Mouse (Mus musculus): ENCODE data around the gene Shank2.
A peak's percentile ranks its signal among the peaks of the same experiment; 100 is the strongest.

The Shank2 gene

GRCm38 (mm10) chr7:144417644-144418343 is 416.1 kb downstream of the Shank2 start:
- peak; percentile 59 for DNase-seq (ENCODE audit: low read depth, low spot score)

DNA sequence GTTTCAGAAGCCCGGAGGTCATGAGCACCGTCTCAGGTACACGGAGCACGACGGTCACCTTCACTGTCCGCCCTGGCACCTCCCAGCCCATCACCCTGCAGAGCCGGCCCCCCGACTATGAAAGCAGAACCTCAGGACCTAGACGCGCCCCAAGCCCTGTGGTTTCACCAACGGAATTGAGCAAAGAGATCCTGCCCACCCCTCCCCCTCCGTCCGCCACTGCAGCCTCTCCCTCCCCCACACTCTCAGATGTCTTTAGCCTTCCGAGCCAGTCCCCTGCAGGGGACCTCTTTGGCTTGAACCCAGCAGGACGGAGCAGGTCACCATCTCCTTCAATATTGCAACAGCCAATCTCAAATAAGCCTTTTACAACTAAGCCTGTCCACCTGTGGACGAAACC is 418.8 kb downstream of the Shank2 start:
- no peak for DNase-seq (ENCODE audit: low read depth, low spot score)

- no peak for DNase-seq (ENCODE audit: low read depth, low spot score)
Measured at GRCm38 (mm10) chr7:144421478-144421877, 419.8 kb downstream of the Shank2 start.

DNA sequence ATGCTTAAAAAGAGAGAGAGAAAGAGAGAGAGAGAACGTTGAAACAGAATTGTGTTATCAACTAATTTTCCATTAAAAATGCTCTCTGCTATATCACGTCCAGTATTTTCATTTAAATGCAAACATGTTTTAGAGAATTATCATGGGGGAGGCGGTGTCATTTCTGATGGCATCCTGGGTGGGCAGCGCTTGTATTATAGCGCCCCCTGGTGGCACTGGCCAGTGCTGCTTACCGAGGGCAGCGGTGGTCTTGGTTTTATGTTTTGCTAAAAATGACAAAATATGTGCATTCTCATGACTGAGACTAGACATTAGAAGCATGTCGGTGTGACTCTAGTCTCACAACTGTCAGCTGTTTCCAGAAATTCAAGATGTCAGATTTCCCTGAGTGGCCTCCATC is 424.2 kb downstream of the Shank2 start:
- DNase-seq (ENCODE audit: low read depth, low spot score), result peak; percentile 27

GRCm38 (mm10) chr7:144426594-144426993 is 424.9 kb downstream of the Shank2 start:
- no peak for DNase-seq (ENCODE audit: low read depth, low spot score)

DNA sequence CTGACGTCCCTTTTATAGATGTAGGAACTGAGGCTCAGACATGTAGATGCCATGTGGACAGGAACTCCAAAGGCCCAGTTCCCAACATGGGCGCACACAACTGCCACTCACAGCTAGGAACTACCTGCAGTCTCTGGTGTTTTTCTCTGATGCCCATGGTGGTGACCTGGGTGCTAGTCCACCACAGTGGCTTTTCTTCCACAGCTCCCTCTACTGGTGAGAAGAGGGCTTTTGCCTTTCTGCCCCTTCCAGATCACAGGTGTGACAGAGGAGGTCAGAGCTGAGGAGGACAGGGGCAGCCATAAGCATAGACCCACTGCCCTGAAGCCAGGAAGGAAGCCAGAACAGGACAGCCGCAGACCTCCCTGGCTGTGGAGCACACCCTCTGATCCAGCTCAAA is 425.7 kb downstream of the Shank2 start:
- DNase-seq (ENCODE audit: low read depth, low spot score), result no peak

- DNase-seq (ENCODE audit: low read depth, low spot score), result no peak
Measured at GRCm38 (mm10) chr7:144432920-144433319, 431.2 kb downstream of the Shank2 start.

DNA sequence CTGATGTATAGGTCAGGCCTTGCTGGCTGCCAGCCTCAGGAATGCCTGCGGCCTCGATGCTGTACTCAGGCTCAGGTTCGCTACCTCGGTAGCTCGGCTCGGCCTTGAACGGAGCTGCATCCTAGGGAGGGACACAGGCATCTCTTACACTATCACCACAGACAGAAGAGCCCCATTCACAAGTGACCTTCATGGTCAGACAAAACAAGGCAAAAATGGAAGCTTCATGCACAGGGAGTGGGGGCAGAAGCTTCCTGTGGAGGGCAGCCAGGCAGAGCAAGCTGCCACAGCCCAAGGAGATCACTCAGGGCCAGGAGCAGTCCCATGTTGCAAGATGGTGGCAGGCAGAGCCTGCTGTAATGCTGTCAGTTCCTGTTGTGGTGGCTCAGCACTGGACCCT is 437.1 kb downstream of the Shank2 start:
- DNase-seq (ENCODE audit: low read depth, low spot score), result no peak

DNA sequence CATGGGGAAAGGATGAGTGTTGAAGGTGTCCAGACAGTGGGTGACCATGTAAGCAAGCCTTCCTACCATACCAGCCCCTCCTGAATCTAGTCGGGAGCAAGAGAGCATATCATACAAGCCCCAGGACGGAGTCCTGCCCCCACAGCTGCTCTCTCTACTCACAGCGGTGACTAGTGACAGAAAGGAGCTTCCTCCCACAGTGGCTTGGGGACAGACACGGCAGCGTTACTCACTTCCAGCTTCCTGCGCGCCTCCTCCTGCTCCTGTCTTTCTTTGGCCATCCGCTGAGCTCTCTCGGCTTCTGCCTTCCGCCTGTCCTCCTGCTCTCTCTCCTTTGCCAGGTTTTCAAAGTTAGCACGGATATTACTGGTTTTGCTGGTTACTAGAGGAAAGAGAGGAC is 439.7 kb downstream of the Shank2 start:
- DNase-seq (ENCODE audit: low read depth, low spot score), result no peak

GRCm38 (mm10) chr7:144441976-144442375 is 440.2 kb downstream of the Shank2 start:
- no peak for DNase-seq (ENCODE audit: low read depth, low spot score)

DNA sequence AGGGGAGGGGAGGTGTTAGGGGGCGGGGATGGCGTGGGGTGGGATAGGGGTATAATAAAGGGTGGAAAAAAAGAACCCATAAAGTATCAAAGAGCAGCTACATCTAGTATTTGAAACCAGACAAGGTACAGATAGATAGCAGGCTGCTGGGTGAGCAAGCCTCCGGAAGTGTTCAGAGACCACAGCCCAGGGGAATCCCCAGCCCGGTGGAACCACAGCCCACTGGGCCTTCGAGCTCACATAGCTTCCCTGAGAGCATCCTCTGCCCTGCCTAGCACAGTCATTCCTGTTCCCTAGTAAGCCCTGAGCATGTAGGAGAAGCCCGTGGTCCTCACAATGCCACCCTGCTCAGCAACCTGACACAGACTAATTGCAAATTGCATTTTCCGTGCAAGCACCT is 443.1 kb downstream of the Shank2 start:
- DNase-seq (ENCODE audit: low read depth, low spot score), result peak; percentile 83

DNA sequence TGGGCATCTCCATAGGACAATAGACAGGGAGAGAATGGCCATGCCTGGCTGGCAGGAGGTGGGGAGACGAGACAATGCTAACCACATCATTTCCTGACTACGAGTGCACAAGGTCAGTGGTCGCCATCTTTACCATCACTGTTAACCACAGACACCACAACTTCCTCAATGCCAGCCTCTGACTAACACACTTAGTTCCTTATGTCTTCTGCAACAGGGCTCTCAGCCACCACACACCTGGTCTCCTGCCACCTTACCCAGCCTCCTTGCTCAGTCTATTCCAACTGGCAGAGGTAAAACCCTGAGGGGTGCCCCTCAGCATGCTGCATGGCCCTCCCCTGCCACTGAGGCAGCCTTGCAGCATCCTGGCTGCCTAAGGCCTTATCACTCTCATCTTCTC is 445.4 kb downstream of the Shank2 start:
- peak; percentile 73 for DNase-seq (ENCODE audit: low read depth, low spot score)

DNA sequence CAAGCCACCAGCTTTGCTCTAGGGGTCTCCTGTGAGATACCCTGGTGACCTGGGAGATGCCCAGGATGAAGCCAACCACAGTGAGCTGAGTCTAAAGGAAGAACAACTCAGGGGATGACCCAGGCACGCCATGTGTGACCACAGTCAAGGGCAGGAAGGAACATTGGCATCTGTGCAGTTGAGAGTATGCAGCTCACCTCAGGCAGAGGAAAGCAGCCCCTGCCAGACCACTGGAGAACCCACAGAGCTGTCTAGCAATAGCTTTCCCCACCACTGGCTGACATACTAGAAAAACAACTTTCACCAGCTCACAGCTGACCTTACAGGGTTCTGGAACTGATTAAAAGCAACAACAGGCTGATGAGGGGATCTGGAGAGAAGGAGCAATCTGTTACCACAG is 446.5 kb downstream of the Shank2 start:
- no peak for DNase-seq (ENCODE audit: low read depth, low spot score)

DNA sequence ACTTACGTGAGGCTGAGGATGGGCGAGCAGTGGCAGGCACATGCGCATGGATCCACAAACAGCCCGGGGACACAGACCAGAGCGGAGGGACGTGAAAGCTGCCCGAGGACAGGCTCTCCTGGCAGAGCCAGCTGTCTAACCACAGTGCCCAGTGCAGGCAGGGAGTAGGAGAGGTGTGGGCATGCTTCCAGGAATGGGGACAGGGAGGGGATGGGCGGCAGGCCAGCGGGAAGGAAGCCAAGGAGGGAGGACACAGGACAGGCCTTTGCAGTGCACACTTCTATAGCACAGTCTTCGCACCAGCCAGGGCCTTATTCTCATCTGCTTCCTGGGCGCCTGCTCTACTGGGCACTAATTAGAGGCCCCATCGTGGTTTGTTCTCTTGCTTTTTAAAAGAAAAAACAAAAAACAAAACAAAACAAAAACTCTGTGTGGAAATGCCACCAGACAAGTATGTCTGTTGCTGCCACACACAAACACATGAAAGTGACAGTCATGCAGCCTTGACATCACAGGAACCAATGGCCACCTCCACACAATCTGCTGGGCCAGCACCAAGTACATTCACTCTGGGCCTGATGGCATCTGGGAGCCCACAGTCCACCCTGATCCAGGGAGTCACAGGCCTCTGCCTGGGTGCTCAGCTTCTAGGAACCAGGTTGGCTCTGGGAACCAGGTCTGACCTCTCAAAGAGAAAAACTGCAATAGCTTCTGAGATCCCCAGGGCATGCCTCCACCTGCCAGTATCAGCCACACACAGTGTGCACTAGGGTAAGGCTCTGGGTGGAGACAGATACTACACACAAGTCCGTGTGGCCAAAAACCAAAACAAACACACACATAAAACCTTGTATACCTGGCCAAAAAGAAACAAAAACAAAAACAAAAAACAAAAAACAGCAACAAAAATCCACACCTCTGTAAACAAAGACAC is 448.2 kb downstream of the Shank2 start:
- no peak for DNase-seq (ENCODE audit: low read depth, low spot score)

DNA sequence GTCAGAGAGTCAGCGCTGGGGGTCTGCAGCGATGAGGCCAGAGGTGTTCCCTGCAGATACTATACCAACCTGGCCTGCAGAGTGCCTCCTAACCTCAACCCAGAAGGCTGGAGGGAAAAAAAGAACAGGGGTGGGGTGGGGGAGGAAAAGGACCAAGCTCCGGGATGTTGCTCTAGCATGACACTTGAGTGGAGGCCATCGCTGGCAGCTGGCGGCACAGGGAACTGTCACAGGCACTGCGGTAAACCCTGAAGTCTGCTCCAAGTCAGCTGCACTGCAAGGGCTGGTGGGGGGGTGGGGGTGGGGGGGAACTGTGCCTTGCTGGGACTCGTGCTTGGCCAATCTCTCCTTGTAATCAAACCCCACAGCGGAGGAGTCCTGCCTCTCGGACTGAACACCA is 448.9 kb downstream of the Shank2 start:
- DNase-seq (ENCODE audit: low read depth, low spot score), result no peak

DNA sequence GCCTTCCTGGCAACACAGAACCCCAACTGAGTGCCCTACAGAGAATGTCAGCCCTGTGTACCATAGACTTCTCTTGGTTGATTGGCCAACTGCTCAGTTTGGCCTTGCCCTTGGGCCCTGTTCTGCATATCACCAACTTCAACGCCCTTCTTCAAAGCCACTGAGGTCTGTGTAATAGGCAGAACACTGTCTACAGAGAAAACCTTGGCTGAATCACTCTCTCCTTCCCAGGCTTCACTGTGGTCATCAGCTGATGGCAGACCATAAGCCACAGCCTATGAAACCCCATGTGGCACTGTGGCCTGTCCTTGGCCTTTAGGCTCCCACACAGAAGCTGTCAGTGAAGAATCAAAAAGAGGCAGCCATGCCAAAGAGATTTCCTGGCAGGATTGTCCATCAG is 457.2 kb downstream of the Shank2 start:
- no peak for DNase-seq (ENCODE audit: low read depth, low spot score)

DNA sequence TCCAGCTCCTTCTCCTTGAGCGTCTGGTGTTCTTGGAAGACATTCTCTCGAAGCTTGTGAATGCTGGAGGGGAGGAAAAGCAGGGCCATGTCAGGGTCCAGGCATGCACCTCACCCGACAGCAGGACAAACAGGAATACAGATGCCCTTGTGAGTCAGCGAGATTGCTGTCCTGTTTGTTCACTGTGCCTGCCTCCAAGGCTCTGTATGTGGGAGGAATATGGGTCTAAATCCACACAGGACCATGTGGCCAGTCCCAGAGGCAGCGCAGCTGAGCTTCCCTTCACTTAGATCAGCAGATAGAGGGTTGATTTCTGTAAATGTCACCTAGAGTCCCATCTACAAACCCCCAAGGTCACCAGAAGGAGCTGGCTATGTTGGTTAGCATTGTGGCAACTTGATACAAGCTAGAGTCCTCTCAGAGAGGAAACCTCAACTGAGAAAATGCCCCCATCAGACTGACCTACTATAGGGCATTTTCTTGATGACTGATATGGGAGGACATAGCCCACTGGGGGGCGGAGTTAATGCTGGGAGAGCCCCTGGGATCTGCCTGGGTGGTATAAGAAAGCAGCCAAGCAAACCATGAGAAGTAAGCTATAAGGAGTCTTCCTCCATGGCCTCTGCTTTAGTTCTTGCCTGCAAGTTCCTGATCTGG is 459.6 kb downstream of the Shank2 start:
- DNase-seq (ENCODE audit: low read depth, low spot score), result no peak

DNA sequence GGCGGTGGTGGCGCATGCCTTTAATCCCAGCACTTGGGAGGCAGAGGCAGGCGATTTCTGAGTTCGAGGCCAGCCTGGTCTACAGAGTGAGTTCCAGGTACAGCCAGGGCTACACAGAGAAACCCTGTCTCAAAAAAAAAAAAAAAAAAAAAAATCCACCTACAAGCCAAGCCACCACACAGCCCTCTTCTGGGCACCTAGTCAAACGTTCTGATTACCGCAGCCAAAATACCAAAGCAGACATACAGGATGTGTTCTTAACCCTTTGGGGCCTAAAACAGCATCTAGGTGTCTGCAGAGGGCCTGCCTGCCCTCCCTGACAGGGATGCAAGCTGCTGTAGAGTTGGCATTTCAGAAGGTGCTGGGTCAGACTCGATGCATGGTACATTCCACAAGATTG is 460.8 kb downstream of the Shank2 start:
- no peak for DNase-seq (ENCODE audit: low read depth, low spot score)

DNA sequence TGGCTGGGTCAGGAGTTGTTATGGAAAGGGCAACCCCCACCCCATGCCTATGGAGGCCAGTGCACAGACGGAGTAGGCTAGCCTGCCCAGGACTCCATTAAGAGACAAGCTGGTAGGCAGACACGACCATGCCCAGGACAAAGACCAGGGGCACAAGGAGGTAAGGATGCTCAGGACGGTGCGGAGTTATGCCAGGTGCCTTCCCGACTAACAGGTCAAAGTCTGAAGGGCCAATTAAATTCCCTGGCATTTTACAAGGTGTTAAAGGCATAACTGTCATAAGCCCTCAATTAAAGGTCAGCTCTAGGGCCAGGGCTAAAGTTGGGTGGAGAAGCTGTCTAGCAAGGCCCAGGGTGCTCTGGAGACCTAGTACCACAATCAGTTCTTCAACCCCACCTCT is 467.0 kb downstream of the Shank2 start:
- DNase-seq (ENCODE audit: low read depth, low spot score), result no peak

- DNase-seq (ENCODE audit: low read depth, low spot score), result no peak
Measured at GRCm38 (mm10) chr7:144469181-144469641, 467.5 kb downstream of the Shank2 start.

GRCm38 (mm10) chr7:144469908-144470544 is 468.3 kb downstream of the Shank2 start:
- DNase-seq (ENCODE audit: low read depth, low spot score), result no peak

- DNase-seq (ENCODE audit: low read depth, low spot score), result peak; percentile 16
Measured at GRCm38 (mm10) chr7:144470545-144471059, 468.9 kb downstream of the Shank2 start, which contains the start of gene Cttn. TSS of gene Cttn (minus strand) at chr7:144471009.
